Mouse (Mus musculus) right cerebral cortex, postnatal 25 days (tissue): ENCODE results near the gene Fxyd5.

Source experiments
- DNase-seq: peaks from one replicate; pipeline ENCODE4 v3.0.0; 2022

Gene Fxyd5

GRCm38 (mm10) chr7:31059919-31060620 lies 17.8 kb upstream of the Fxyd5 start:
- no peak for DNase-seq

- peak; percentile 79 for DNase-seq
These were observed 16.8 kb upstream of the Fxyd5 start, which contains the start of gene Lgi4 for GRCm38 (mm10) chr7:31059108-31059507. Lgi4 (plus strand) TSS chr7:31059342.

GRCm38 (mm10) chr7:31058211-31058610 lies 15.9 kb upstream of the Fxyd5 start:
- DNase-seq, result no peak

- DNase-seq, result no peak
These were observed 15.4 kb upstream of the Fxyd5 start for GRCm38 (mm10) chr7:31057730-31058129.

- DNase-seq, result no peak
These were observed 14.8 kb upstream of the Fxyd5 start, which contains the start of gene Fxyd1 for GRCm38 (mm10) chr7:31057071-31057470. Fxyd1 (minus strand) TSS chr7:31057199.

- DNase-seq, result no peak
These were observed 14.2 kb upstream of the Fxyd5 start for GRCm38 (mm10) chr7:31056448-31056847.

GRCm38 (mm10) chr7:31055883-31056282 lies 13.6 kb upstream of the Fxyd5 start:
- DNase-seq, result no peak

GRCm38 (mm10) chr7:31055354-31055824 lies 13.1 kb upstream of the Fxyd5 start:
- DNase-seq, result no peak

GRCm38 (mm10) chr7:31054661-31055320 lies 12.5 kb upstream of the Fxyd5 start:
- no peak for DNase-seq

- DNase-seq, result no peak
These were observed 11.7 kb upstream of the Fxyd5 start for GRCm38 (mm10) chr7:31053882-31054447.

GRCm38 (mm10) chr7:31052636-31053434 lies 10.6 kb upstream of the Fxyd5 start:
- peak; percentile 82 for DNase-seq

- DNase-seq, result no peak
These were observed 10.0 kb upstream of the Fxyd5 start for GRCm38 (mm10) chr7:31052251-31052635.

GRCm38 (mm10) chr7:31051321-31052021 lies 9.2 kb upstream of the Fxyd5 start, which contains the start of gene Fxyd7:
Fxyd7 (minus strand) TSS chr7:31051467.
- DNase-seq, result no peak

- peak; percentile 74 for DNase-seq
These were observed 8.6 kb upstream of the Fxyd5 start for GRCm38 (mm10) chr7:31050921-31051320.

GRCm38 (mm10) chr7:31050487-31050886 lies 8.2 kb upstream of the Fxyd5 start:
- no peak for DNase-seq

- DNase-seq, result peak; percentile 67
These were observed 7.6 kb upstream of the Fxyd5 start for GRCm38 (mm10) chr7:31049846-31050281.

GRCm38 (mm10) chr7:31049135-31049845 lies 7.0 kb upstream of the Fxyd5 start:
- DNase-seq, result peak; percentile 47

- DNase-seq, result no peak
These were observed 492 bp downstream of the Fxyd5 start for GRCm38 (mm10) chr7:31041662-31042315.

GRCm38 (mm10) chr7:31041023-31041407 lies 1.3 kb downstream of the Fxyd5 start:
- no peak for DNase-seq

- DNase-seq, result no peak
These were observed 1.8 kb downstream of the Fxyd5 start for GRCm38 (mm10) chr7:31040281-31041022.
